Mouse (Mus musculus): ENCODE results near the gene Adcy2.

The Adcy2 gene

GRCm38 (mm10) chr13:68828441-68828840, 170.9 kb downstream of the Adcy2 start:
- DNase-seq (ENCODE audit: low read depth, low spot score): no peak

DNA sequence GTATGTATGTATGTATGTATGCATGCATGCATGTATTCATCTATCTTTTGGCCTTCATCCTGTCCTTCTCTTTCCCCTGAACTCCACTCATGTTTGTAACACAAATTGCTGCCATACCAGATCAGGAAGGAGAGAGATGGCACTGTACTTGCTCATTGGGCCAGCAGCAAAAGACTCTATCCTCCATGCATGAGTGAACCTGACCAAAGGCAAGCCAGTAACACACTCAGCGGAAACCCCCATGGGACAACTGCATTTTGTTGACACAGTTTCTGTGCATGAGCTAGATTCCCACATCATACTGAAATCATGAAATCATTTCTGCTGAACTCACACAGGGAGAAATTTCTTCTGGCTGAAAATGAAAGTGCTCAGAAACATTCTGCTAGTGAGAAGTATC, 172.9 kb downstream of the Adcy2 start:
- DNase-seq (ENCODE audit: low read depth, low spot score): no peak

GRCm38 (mm10) chr13:68820858-68821579, 178.3 kb downstream of the Adcy2 start:
- no peak for DNase-seq (ENCODE audit: low read depth, low spot score)

DNA sequence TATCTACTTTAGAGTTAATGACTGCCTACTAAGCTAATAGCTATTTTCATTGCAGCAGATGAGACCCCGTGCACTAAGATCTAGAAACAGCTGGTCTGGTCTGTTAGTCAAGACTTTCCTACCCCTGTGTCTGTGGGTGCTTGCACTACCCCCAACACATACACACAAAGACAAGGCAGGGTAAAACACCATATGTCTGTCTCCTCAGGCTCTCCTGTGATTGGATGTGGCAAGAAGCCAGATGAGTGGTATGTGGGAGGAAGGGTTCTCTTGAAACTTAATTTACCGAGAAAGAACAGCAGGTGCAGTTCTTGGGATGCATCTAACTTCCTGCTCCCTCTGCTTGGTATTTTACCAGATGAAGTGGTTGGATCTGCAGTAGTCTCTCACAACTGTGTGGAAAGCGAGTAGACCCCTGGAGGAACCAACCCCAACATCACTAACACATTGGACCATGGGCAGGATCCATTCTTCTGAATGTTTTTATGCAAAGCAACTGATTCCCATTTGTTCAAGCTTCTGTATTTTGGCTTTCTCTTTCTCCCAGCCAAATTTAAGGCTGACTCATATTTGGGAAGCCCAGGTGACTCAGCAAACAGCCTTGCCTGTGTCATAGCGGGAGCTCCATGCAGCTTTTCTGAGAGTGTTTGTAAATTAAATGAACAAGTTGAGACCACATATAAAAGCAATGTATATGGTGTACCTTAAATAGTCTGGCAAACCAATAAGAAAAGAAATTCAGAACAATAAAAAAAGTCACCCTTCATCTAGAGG, 183.4 kb downstream of the Adcy2 start:
- DNase-seq (ENCODE audit: low read depth, low spot score): no peak

DNA sequence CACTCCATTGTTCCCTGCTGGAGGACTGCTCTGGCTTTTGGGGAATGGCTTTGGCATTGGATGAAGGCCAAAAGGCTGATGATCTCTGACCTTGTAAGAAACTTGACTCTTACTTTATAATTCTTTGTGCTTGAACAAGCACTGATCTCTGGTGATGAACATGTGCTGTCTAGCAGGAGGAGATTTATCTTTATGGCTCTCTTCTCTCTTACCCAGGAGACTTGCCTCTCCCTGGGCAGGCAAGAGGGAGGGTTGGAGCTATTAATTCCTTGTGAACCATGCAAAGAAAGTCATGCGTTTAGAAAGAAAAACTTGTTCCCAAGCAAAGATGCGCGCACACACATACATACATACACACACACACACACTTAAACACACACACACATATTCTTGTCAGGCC, 188.2 kb downstream of the Adcy2 start:
- DNase-seq (ENCODE audit: low read depth, low spot score): no peak

- no peak for DNase-seq (ENCODE audit: low read depth, low spot score)
Measured at GRCm38 (mm10) chr13:68799777-68800176, 199.6 kb downstream of the Adcy2 start.

- no peak for DNase-seq (ENCODE audit: low read depth, low spot score)
Measured at GRCm38 (mm10) chr13:68793286-68793685, 206.1 kb downstream of the Adcy2 start.

DNA sequence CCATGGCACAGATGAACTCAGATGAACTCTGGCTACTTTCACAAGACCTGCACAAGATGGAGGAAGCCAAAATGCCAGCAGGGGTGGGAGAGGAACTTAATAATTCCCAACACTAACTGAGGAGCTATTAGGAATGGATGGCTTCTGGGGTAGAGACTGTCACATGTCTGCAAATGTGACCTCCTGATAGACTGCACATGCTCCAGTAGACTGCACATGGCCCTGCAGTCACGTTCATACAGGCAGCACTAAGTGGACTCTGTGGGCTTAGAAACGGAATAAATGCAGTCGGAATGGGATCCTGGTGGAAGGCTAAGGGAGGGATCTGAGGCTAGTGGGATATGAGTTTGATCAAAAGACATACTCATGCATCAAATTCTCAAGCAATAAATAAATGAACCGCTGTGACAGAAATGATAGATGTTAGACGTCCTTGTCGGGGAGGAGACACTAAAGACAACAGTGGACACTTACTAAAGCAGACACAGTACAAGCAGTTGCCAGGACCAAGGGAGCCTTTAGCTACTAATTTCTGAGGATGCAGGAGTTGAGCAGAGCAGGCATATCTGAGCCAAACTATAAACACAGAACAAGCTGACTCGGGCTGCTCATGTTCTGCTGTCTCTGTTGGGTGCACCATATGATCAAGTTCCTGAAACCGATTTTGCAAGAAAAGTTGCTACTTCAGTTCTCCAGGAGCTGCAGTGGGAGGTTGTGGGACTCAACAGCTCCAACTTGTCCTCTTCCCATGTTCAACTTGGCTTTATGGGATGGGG, 211.9 kb downstream of the Adcy2 start:
- no peak for DNase-seq (ENCODE audit: low read depth, low spot score)

GRCm38 (mm10) chr13:68783096-68783495, 216.2 kb downstream of the Adcy2 start:
- no peak for DNase-seq (ENCODE audit: low read depth, low spot score)

GRCm38 (mm10) chr13:68778011-68778672, 221.2 kb downstream of the Adcy2 start:
- no peak for DNase-seq (ENCODE audit: low read depth, low spot score)

DNA sequence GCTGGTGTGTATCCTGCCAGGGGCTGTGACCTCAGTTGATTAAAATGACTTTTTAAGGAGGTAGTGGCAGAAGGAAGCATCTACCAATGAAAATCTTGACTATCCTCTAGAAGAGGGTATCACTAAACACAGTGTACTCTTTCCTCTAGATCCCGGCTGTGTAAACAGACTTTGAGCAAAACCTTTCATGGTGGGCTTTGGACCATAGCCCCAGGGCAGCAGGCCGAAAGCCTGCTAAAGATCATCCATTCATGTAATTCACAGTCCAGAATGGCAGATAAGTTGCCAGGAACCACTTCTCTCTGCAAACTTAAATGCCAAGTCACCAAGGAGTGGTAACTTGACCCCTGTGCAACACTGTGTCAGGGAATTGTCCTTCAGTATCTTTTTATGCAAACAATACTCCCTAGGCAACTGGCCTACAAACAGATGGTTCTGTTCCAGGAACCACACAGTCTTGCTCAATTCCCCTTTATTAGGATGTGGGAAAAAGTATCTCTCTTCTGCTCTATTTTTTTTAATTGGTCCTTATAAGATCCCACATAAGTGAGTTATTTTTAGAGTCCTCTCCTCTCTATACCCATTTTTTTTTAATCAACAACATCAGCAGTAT, 225.6 kb downstream of the Adcy2 start:
- no peak for DNase-seq (ENCODE audit: low read depth, low spot score)

- DNase-seq (ENCODE audit: low read depth, low spot score): no peak
Measured at GRCm38 (mm10) chr13:68768588-68768987, 230.8 kb downstream of the Adcy2 start.

DNA sequence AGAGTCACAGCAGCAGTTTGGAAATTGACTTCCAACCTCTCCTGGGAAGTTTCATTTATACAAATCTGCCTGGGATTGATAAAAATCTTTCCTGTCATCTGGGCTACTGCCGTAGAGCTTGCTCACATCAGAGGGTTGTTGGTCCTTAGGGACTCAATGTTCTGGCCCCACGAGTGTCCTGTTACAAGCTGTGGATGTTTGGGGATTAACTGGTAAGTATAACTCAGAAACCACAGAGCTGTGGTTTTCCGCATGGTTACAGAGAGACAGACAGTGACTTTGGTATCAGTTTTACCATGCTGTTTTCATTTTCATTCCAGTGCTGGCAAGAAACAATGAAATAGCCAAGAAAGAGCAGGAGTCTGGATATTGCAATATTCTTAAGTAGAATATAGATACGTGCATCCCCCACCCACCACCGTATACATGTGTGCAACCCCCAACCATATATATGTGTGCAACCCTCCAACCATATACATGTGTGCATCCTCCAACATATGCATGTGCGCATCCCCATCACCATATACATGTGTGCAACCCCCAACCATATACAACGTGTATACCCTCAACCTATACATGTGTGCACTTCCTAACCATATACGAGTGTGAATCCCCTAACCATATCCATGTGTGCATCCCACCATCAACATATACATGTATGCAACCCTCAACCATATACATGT, 233.3 kb downstream of the Adcy2 start:
- DNase-seq (ENCODE audit: low read depth, low spot score): no peak

DNA sequence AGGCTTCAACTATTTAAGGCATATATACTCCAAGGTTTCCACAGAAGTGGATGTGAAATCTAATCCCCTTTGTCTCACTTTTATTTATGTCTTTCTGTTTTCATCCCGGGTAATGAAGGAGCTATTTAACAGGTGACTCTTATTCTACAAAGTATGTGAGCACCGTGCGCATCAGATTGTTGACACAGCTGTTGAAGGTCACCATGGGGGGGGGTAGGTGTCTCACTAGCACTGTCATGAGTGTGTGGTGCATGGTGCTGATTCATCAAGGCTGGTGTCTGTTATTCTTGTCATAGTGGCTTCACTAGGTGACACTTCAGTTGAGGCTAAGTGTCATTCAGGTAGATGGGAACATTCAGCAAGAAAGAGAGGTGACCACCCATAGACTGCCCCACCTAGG, 234.7 kb downstream of the Adcy2 start:
- no peak for DNase-seq (ENCODE audit: low read depth, low spot score)

GRCm38 (mm10) chr13:68749801-68750200, 249.5 kb downstream of the Adcy2 start:
- no peak for DNase-seq (ENCODE audit: low read depth, low spot score)

GRCm38 (mm10) chr13:68749370-68749769, 250.0 kb downstream of the Adcy2 start:
- DNase-seq (ENCODE audit: low read depth, low spot score): no peak

DNA sequence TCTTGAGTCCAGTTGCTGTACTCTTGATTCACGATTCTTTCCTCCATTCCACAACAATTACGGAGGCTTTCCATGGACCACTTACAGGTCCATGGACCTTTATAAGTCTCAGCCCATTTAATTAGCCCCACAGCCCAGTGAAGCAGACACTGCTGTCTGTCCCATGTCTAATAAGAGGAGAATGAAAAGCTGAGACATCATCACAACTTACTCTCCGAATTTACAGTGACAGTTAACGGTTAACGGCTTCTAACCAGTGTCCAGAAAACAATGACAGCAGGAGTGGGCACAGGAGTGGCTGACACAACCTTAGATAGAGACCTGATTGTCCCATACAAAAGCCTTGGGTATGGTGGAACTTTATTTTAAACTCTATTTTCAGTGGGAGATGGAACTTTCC, 253.9 kb downstream of the Adcy2 start:
- DNase-seq (ENCODE audit: low read depth, low spot score): no peak

DNA sequence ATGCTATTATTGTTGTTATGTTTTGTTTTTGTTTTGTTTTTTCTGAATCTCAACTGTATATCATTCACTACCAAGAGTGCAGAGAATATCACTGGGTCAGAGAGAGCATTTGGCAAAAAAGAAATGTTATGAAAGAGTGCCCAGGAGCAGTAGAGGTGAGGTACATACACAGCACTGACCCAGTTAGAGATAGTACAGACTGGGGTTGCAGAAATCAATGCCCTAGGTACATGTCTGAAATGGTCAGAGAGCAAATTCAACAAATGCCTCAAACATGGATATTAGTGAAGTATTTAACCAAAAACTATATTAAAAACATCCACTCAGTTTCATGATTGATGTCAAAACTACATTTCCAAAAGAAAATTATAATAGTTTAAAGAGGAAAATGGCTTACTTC, 286.7 kb downstream of the Adcy2 start:
- DNase-seq (ENCODE audit: low read depth, low spot score): no peak

- DNase-seq (ENCODE audit: low read depth, low spot score): peak; percentile 16
Measured at GRCm38 (mm10) chr13:68707296-68707747, 292.0 kb downstream of the Adcy2 start.

DNA sequence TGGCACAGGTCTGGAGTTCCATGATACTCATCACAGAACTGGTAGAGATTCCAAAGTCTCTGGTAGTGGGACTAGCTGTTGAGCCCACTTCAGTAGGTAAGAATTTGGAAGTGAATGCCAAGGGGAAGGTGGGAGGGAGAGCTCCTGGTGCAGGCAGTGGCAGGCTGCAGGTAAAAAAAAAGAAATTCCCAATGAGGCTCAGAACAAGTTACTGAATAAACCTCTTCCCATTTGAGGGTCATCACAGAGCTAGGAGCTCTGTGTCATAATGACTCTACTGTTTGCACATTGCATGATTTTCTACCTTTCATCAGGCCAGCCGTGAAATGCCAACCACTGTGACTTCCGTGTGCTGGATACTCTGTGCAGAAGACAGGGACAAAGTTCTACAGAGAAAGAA, 314.4 kb downstream of the Adcy2 start:
- no peak for DNase-seq (ENCODE audit: low read depth, low spot score)

- DNase-seq (ENCODE audit: low read depth, low spot score): no peak
Measured at GRCm38 (mm10) chr13:68680429-68680828, 318.9 kb downstream of the Adcy2 start.

All from retina, postnatal 7 days (tissue).